Mouse (Mus musculus) heart, postnatal 0 days (tissue): ENCODE measurements around the gene Pbxip1.

ENCODE experiments used
- CTCF ChIP-seq: IDR thresholded peaks from 2 replicates; pipeline ENCODE4 v1.5.1; 2016; ENCODE audit warnings: antibody characterized with exemption, control low read depth, low read depth
- EP300 ChIP-seq: IDR thresholded peaks from 2 replicates; pipeline ENCODE4 v1.6.1; 2016; ENCODE audit warnings: antibody characterized with exemption, low read depth

DNA sequence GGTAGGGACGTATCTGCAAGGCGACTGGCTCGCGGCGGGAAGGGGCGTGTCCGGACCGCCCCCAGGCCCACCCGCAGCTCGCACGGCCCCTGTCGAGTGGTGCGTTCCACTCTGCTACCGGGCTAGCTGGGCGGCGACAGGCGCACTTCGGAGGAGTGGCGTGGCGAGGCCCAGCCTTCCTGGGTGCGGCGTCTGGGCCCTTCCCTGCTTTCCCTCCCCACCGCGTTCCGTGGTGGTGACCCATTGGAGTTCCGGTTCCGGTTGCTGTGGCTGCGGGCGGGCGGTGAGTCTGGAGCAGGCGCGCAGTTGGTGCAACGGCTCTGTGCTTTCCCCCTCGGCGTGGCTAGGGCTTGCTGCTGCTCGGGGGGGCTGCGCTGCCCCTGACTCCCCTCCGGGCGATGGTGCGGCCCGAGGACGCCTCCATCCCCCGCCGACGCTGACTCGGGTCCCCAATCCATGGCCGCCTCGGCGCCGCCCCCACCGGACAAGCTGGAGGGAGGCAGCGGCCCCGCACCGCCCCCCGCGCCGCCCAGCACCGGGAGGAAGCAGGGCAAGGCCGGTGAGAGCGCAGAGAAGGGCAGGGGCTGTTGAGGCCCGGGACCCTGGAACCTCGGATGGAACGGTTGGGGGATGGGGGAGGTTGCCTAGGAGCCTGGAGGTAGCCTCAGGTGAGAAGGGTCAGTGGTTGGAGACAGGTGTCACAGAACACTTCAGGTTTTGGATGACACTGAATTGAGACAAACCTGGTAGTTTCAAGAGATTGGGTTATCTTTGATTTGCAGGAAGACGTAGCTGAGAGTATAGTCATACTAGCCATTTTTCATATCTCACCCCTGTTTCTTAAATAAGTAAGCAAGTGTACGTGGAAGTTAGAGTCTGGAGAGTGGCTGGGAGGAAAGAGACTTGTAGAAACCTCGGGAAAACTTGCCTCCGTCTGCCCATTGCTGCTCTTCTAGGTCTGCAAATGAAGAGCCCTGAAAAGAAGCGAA lies 6.0 kb upstream of the Pbxip1 start, which contains the start of gene Pygo2:
- TF ChIP-seq CTCF (no peak), EP300 (peak; percentile 46; the same call in 1 of the 2 replicates)
